Mouse (Mus musculus): ENCODE data around the gene Nabp1. TPM values are rescaled to one million over a fixed set of nuclear protein-coding genes. Genes with fewer than 3 reads are reported as not detected.

The Nabp1 gene
- polyA plus RNA-seq (2012; rRNA removed; ENCODE audit: low replicate concordance): 51.4 and 53.0 TPM in 2 replicates

DNA sequence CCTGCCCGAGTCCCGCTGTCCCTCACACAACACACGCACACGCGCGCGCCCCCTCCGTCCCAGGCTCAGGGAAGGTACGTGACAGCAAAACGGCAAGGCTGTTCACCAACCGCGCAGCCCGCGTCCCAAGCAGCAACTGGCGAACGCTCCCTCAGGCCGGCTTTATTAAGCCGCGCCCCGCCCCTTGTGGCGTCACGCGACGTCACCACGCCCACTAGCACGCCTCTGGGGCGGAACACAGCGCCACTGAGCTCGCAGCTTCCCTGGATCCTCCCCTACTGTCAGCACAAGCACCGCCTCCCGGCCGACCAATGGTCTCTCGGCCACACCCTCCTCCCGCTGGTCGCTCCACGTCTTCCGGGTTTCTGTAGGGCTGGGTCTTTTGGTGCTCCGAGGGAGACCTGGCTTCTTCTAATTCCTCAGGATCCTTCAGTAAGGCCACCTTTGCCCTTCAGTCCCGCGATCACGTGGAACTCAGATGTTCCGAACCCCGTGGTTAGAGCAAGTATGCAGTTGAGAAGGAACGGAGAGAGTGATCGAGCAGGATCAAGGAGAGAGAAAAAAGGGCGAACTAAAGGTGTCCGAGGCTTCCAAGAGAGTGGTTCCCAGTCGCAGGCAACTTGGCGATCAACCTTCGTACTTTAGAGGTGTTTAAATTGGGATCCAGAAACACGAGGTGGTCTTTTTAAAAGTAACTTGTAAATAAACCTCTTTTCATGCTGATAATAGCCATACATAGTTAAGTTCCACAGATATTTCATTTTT, at the start of gene Nabp1:
TSS of gene Nabp1 (minus strand) at position 164 of the 765 bp plus-strand sequence.

Other genes with a start within 250 kb of the Nabp1 start
- gene Cavin2, start 189.3 kb downstream of the Nabp1 start, polyA plus RNA-seq (2012; rRNA removed; ENCODE audit: low replicate concordance): 108 and 274 TPM in 2 replicates